Mouse (Mus musculus) MEL (cell line): ENCODE data around the gene Klre1. TPM values are rescaled to one million over a fixed set of nuclear protein-coding genes. Genes with fewer than 3 reads are reported as not detected.

ENCODE experiments used
- DNase-seq: peaks from one replicate; pipeline ENCODE4 v3.0.0; 2011; ENCODE audit warnings: low read depth, low spot score
- H3K27ac ChIP-seq: 2 replicates; pipeline ENCODE4 v1.5.1; 2012; ENCODE audit warnings: low read depth, mild to moderate bottlenecking, control low read depth, low read length, moderate library complexity; ENCODE audit not compliant: control insufficient read depth
- H3K27me3 ChIP-seq, 2 experiments: fragments of 150-350 bp in 1 of 2; sonication (generic) in 1 of 2; 2 replicates each; pipeline ENCODE4 v1.6.1; 2012; ENCODE audit warnings: low read length in 2 of 2, mild to moderate bottlenecking in 2 of 2, improper control_type of control experiment in 1 of 2, moderate library complexity in 1 of 2; ENCODE audit not compliant: insufficient read depth in 2 of 2, control insufficient read depth in 1 of 2
- H3K36me3 ChIP-seq, 2 experiments: 2 replicates each; pipeline ENCODE4 v1.6.1; 2012 to 2014; ENCODE audit warnings: low read length in 2 of 2, improper control_type of control experiment in 1 of 2, inconsistent platforms in 1 of 2, mild to moderate bottlenecking in 1 of 2; ENCODE audit not compliant: insufficient read depth in 2 of 2, control insufficient read depth in 1 of 2
- H3K4me1 ChIP-seq, 2 experiments: fragments of 150-350 bp in 1 of 2; sonication (generic) in 1 of 2; 2 replicates each; pipeline ENCODE4 v1.6.1; 2012; ENCODE audit warnings: low read length in 2 of 2, improper control_type of control experiment in 1 of 2, mild to moderate bottlenecking in 1 of 2; ENCODE audit not compliant: insufficient read depth in 2 of 2, control insufficient read depth in 1 of 2
- H3K4me3 ChIP-seq, 2 experiments: fragments of 150-350 bp in 1 of 2; sonication (generic) in 1 of 2; 2 replicates each; pipeline ENCODE4 v1.5.1; 2012; ENCODE audit warnings: low read depth in 2 of 2, low read length in 2 of 2, mild to moderate bottlenecking in 2 of 2, moderate library complexity in 2 of 2, control low read depth in 1 of 2, improper control_type of control experiment in 1 of 2; ENCODE audit not compliant: control insufficient read depth in 1 of 2, insufficient read depth in 1 of 2
- H3K79me2 ChIP-seq: 2 replicates; pipeline ENCODE4 v1.6.1; 2012; ENCODE audit warnings: mild to moderate bottlenecking, low read length, moderate library complexity; ENCODE audit not compliant: control insufficient read depth, poor library complexity, insufficient read depth
- H3K9ac ChIP-seq: 2 replicates; pipeline ENCODE4 v1.6.1; 2012; ENCODE audit warnings: low read depth, mild to moderate bottlenecking, control low read depth, low read length, moderate library complexity; ENCODE audit not compliant: control insufficient read depth, poor library complexity, severe bottlenecking
- H3K9me3 ChIP-seq: fragments of 150-350 bp; sonication (generic); replicated peaks from 2 replicates; pipeline ENCODE4 v1.6.1; 2012; ENCODE audit warnings: mild to moderate bottlenecking, low read length, improper control_type of control experiment, moderate library complexity; ENCODE audit not compliant: insufficient read depth
- BHLHE40 ChIP-seq: IDR thresholded peaks from 2 replicates; pipeline ENCODE4 v1.6.1; 2012; ENCODE audit warnings: low read depth, mild to moderate bottlenecking, inconsistent platforms, low read length, improper control_type of control experiment, borderline replicate concordance
- CTCF ChIP-seq, 3 experiments: IDR thresholded peaks in 2 of 3; conservative IDR thresholded peaks in 1 of 3; 2 replicates each; pipeline ENCODE4 v1.5.1; 2011 to 2012; ENCODE audit warnings: low read length in 3 of 3, low read depth in 2 of 3, mild to moderate bottlenecking in 2 of 3, improper control_type of control experiment in 1 of 3, inconsistent platforms in 1 of 3, mixed read lengths in 1 of 3, moderate library complexity in 1 of 3; ENCODE audit not compliant: control insufficient read depth in 1 of 3, insufficient read depth in 1 of 3, poor library complexity in 1 of 3, severe bottlenecking in 1 of 3
- EP300 ChIP-seq, 2 experiments: IDR thresholded peaks; 2 replicates each; pipeline ENCODE4 v1.6.1; 2011; ENCODE audit warnings: improper control_type of control experiment in 2 of 2, low read length in 2 of 2, low read depth in 1 of 2, mild to moderate bottlenecking in 1 of 2
- ETS1 ChIP-seq: IDR thresholded peaks from 2 replicates; pipeline ENCODE4 v1.6.1; 2012; ENCODE audit warnings: low read depth, mild to moderate bottlenecking, inconsistent platforms, low read length, improper control_type of control experiment, moderate library complexity
- GABPA ChIP-seq: IDR thresholded peaks from 2 replicates; pipeline ENCODE4 v1.6.1; 2012; ENCODE audit warnings: low read depth, mild to moderate bottlenecking, inconsistent platforms, low read length, improper control_type of control experiment, moderate library complexity
- GATA1 ChIP-seq: IDR thresholded peaks from 2 replicates; pipeline ENCODE4 v1.6.1; 2011; ENCODE audit warnings: low read depth, low read length, improper control_type of control experiment
- HCFC1 ChIP-seq: IDR thresholded peaks from 2 replicates; pipeline ENCODE4 v1.6.1; 2012; ENCODE audit warnings: low read depth, mild to moderate bottlenecking, inconsistent platforms, low read length, improper control_type of control experiment, moderate library complexity
- KAT2A ChIP-seq: conservative IDR thresholded peaks from 2 replicates; pipeline ENCODE4 v1.6.1; 2012; ENCODE audit warnings: low read depth, low read length, improper control_type of control experiment, inconsistent platforms
- MAFK ChIP-seq: IDR thresholded peaks from 2 replicates; pipeline ENCODE4 v1.6.1; 2011; ENCODE audit warnings: low read depth, mild to moderate bottlenecking, low read length, improper control_type of control experiment, borderline replicate concordance
- MAX ChIP-seq: IDR thresholded peaks from 2 replicates; pipeline ENCODE4 v1.6.1; 2011; ENCODE audit warnings: low read length, improper control_type of control experiment
- MAZ ChIP-seq: IDR thresholded peaks from 2 replicates; pipeline ENCODE4 v1.6.1; 2012; ENCODE audit warnings: low read depth, mild to moderate bottlenecking, inconsistent platforms, low read length, improper control_type of control experiment
- MEF2A ChIP-seq: IDR thresholded peaks from 2 replicates; pipeline ENCODE4 v1.6.1; 2014; ENCODE audit warnings: low read depth, mild to moderate bottlenecking, inconsistent platforms, low read length, improper control_type of control experiment; ENCODE audit not compliant: poor library complexity, insufficient replicate concordance, severe bottlenecking; ENCODE audit errors: extremely low read depth
- MXI1 ChIP-seq: IDR thresholded peaks from 2 replicates; pipeline ENCODE4 v1.6.1; 2011; ENCODE audit warnings: mild to moderate bottlenecking, low read depth, low read length, improper control_type of control experiment
- NELFE ChIP-seq: IDR thresholded peaks from 2 replicates; pipeline ENCODE4 v1.6.1; 2011; ENCODE audit warnings: low read depth, low read length, improper control_type of control experiment
- NRF1 ChIP-seq: IDR thresholded peaks from 2 replicates; pipeline ENCODE4 v1.6.1; 2014; ENCODE audit warnings: low read depth, mild to moderate bottlenecking, inconsistent platforms, low read length, improper control_type of control experiment, moderate library complexity; ENCODE audit not compliant: poor library complexity, insufficient read depth, severe bottlenecking
- POLR2AphosphoS2 ChIP-seq: IDR thresholded peaks from 2 replicates; pipeline ENCODE4 v1.6.1; 2011; ENCODE audit warnings: low read length, improper control_type of control experiment
- RAD21 ChIP-seq: IDR thresholded peaks from 2 replicates; pipeline ENCODE4 v1.6.1; 2011; ENCODE audit warnings: mild to moderate bottlenecking, low read depth, low read length, improper control_type of control experiment
- RCOR1 ChIP-seq: IDR thresholded peaks from 2 replicates; pipeline ENCODE4 v1.6.1; 2012; ENCODE audit warnings: low read depth, mild to moderate bottlenecking, inconsistent platforms, low read length, improper control_type of control experiment
- SIN3A ChIP-seq: IDR thresholded peaks from 2 replicates; pipeline ENCODE4 v1.6.1; 2012; ENCODE audit warnings: low read length, improper control_type of control experiment, inconsistent platforms
- SMC3 ChIP-seq: IDR thresholded peaks from 2 replicates; pipeline ENCODE4 v1.6.1; 2011; ENCODE audit warnings: low read depth, low read length, improper control_type of control experiment
- USF1 ChIP-seq: IDR thresholded peaks from 2 replicates; pipeline ENCODE4 v1.6.1; 2014; ENCODE audit warnings: low read depth, mild to moderate bottlenecking, inconsistent platforms, low read length, improper control_type of control experiment, moderate library complexity
- ZC3H11A ChIP-seq: IDR thresholded peaks from 2 replicates; pipeline ENCODE4 v1.6.1; 2012; ENCODE audit warnings: low read depth, mild to moderate bottlenecking, inconsistent platforms, low read length, improper control_type of control experiment
- ZKSCAN1 ChIP-seq: IDR thresholded peaks from 2 replicates; pipeline ENCODE4 v1.6.1; 2012; ENCODE audit warnings: low read depth, mild to moderate bottlenecking, inconsistent platforms, low read length, improper control_type of control experiment, moderate library complexity
- polyA plus RNA-seq, 2 experiments: library from polyadenylated mRNA; stranded (reverse) in 1 of 2; unstranded in 1 of 2; fragments of >175 nt in 1 of 2; fragments of >200 nt in 1 of 2; gene quantifications; 2 replicates each; pipeline versions ENCODE4 v1.2.1 to v1.2.4; 2012; ENCODE audit warnings: low replicate concordance in 2 of 2, low read depth in 1 of 2; ENCODE audit not compliant: insufficient read length in 2 of 2, insufficient read depth in 1 of 2, missing spikeins in 1 of 2
- total RNA-seq: library from RNA; depleted of rRNA; stranded (reverse); fragments of 300-350 nt; gene quantifications from 2 replicates; pipeline ENCODE4 v1.2.3, GENCODE M21; 2012

Klre1 gene
- total and polyA plus RNA-seq, 3 experiments: not detected

DNA sequence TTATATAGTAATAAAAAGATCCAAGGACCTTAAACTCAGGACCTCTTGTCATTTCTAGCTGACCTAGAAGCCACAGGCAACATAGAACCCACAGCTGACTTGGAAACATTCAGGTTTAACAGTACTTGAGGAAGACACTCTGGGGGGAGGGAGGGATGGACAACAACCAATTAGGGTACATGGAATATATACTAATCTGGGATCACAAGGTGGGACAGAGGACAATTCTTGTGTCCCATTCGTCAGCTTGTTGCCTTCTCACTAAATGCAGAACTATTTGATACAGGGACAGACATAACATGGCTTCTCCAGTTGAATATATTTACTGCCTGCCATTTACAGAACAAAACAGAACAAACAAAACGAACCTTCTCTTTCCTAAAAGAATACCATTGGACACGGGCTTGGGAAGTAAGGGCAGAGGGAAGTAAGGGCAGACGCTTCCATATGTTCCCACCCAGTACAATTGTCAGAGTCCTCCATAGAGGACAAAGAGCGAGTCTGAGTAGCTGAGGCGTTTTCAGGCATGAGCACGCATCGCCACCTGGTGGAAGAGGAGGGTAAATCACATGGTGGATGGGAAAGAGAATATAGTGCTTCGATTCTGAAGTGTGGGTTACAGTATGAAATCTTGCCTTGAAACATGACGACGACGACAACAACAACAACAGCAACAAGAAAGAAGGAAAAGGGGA lies 18.6 kb upstream of the Klre1 start (continued):
- no peak for TF ChIP-seq MEF2A
- peak; percentile 40; the same call in 1 of the 2 replicates for TF ChIP-seq SIN3A
- TF ChIP-seq NRF1: no peak
- peak; percentile 87 to 95 (median 87) for TF ChIP-seq CTCF (IDR thresholded peaks at IDR 0.05 in 2 of 3, conservative IDR thresholded peaks at IDR 0.05 in 1 of 3; ENCODE audit: control insufficient read depth in 1 of 3, insufficient read depth in 1 of 3, low read depth in 2 of 3, low read length in 3 of 3, poor library complexity in 1 of 3, severe bottlenecking in 1 of 3)
- TF ChIP-seq MXI1: no peak
- peak; percentile 94 for TF ChIP-seq SMC3
- TF ChIP-seq MAX: peak; percentile 91
- no peak for TF ChIP-seq RCOR1
- TF ChIP-seq ZKSCAN1: no peak
- TF ChIP-seq KAT2A: no peak

DNA sequence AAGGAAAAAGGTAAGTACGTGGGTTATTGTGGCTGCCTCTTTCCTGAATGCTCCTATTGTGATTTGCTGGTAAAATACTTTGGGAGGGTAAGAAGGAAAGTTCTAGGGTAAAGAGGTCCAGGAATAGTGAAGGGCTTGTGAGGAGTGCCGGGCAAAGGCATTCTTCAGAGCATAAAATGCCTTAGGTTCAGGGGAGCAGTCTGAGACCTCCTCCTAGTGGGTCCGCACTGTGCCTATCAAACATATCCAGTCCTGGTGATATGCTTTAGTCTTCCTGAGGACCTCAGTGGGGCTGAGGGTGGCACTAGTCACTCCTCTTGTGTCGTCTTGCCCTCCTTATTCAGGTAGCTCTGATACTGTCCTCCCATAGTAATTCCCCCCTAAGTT lies 18.1 kb upstream of the Klre1 start:
- H3K4me1 ChIP-seq: peaks cover 15 to 20% of the 10 kb centered on the region in 2 experiments
- TF ChIP-seq KAT2A (no peak), MAZ (no peak), HCFC1 (no peak), ZC3H11A (no peak), RAD21 (no peak), NELFE (no peak), USF1 (no peak), EP300 (IDR thresholded peaks at IDR 0.05; ENCODE audit: low read depth in 1 of 2, low read length in 2 of 2) (no peak), ETS1 (no peak), GATA1 (no peak), MAFK (no peak), POLR2AphosphoS2 (no peak), BHLHE40 (no peak), MEF2A (no peak), GABPA (no peak)
- H3K27me3 ChIP-seq: peaks cover 0 to 3% of the 10 kb centered on the region in 2 experiments; a peak in 3 of 4 replicates
- H3K36me3 ChIP-seq: peaks cover 0 to 18% of the 10 kb centered on the region in 2 experiments; a peak in 2 of 4 replicates
- no peaks in the 10 kb centered on the region for H3K9me3 ChIP-seq
- peak overlapping the region; percentile 45; the same call in 1 of the 2 replicates for H3K9ac ChIP-seq
- H3K27ac ChIP-seq: no peak overlapping the region
- DNase-seq: no peak
- peak overlapping the region in 1 of 2 experiments; percentile 35; a peak in 2 of 4 replicates for H3K4me3 ChIP-seq
- H3K79me2 ChIP-seq: no peaks in the 10 kb centered on the region
